Mouse (Mus musculus) embryonic fibroblast, embryonic 13.5 days (primary cell): Measurements from ENCODE around the gene Hyal6. TPM values are rescaled to one million over a fixed set of nuclear protein-coding genes. Genes with fewer than 3 reads are reported as not detected.

ENCODE experiments used
- H3K27ac ChIP-seq: 2 replicates; pipeline ENCODE4 v1.5.1; 2012; ENCODE audit warnings: low read length, control low read depth, inconsistent platforms; ENCODE audit not compliant: insufficient read depth
- H3K4me1 ChIP-seq: 2 replicates; pipeline ENCODE4 v1.6.1; 2011; ENCODE audit warnings: low read length; ENCODE audit not compliant: control insufficient read depth, insufficient read depth
- H3K4me3 ChIP-seq: 2 replicates; pipeline ENCODE4 v1.5.1; 2011; ENCODE audit warnings: mild to moderate bottlenecking, control low read depth, low read length; ENCODE audit not compliant: insufficient read depth
- CTCF ChIP-seq: IDR thresholded peaks from 2 replicates; pipeline ENCODE4 v1.5.1; 2011; ENCODE audit warnings: mild to moderate bottlenecking, control low read depth, low read length, moderate library complexity, borderline replicate concordance; ENCODE audit not compliant: insufficient read depth
- POLR2A ChIP-seq: IDR thresholded peaks from 2 replicates; pipeline ENCODE4 v1.6.1; 2011; ENCODE audit warnings: low read depth, mild to moderate bottlenecking, control low read depth, low read length, moderate library complexity
- polyA plus RNA-seq: library from polyadenylated mRNA; stranded (reverse); fragments of >200 nt; gene quantifications from 2 replicates; pipeline ENCODE4 v1.2.4, GENCODE M21; 2011; ENCODE audit warnings: low read depth; ENCODE audit not compliant: missing spikeins, insufficient read length

The Hyal6 gene
- not detected in 2 replicates for polyA plus RNA-seq

DNA sequence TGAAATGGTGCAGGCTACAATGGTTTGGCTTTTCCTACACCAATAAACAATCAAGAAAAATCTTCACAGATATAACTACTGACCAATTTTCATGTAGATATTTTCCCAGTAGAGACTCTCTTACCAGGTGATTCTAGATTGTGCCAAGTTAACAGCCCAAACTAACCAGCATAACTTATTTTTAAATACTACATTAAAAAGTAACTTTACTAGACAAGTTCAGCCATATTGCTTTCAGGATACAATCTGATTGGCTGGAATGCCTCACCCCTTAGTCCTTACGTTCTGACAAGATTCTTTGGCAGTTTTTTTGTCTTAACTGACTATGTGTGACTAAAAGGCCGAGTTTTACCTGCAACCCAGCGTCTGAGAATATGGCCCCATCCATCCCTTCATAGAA is at the start of gene Hyal6:
Gene Hyal6 (plus strand): TSS at position 301 of the 400 bp plus-strand sequence.
- TF ChIP-seq POLR2A (no peak), CTCF (no peak)
- H3K4me1 ChIP-seq = no peaks in the 10 kb centered on the region
- no peak within 1 kb of the TSS for H3K27ac ChIP-seq
- no peak within 1 kb of the TSS for H3K4me3 ChIP-seq

DNA sequence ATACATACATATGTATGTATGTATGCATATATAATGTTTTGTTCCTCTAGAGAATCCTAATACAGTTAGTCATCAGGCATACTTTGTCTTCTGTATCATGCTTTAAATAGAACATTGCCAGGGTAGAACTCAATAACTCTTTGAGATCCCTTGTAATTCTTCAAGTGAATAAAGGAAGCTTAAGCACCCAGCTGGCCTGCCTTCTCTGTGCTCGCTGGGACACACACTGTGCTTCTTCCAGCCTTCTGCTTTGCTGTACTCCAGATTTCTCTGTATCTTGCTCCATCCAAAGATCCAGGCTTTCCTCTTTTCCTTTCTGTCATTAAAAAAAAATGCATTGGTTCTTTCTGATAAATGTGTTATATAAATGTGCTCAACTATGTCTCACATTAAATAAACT is 45.2 kb upstream of the Hyal6 start:
- Histone ChIP-seq H3K4me3 (no peak overlapping the region), H3K27ac (no peak overlapping the region), H3K4me1 (no peaks in the 10 kb centered on the region)
- TF ChIP-seq CTCF = no peak
- TF ChIP-seq POLR2A = no peak

DNA sequence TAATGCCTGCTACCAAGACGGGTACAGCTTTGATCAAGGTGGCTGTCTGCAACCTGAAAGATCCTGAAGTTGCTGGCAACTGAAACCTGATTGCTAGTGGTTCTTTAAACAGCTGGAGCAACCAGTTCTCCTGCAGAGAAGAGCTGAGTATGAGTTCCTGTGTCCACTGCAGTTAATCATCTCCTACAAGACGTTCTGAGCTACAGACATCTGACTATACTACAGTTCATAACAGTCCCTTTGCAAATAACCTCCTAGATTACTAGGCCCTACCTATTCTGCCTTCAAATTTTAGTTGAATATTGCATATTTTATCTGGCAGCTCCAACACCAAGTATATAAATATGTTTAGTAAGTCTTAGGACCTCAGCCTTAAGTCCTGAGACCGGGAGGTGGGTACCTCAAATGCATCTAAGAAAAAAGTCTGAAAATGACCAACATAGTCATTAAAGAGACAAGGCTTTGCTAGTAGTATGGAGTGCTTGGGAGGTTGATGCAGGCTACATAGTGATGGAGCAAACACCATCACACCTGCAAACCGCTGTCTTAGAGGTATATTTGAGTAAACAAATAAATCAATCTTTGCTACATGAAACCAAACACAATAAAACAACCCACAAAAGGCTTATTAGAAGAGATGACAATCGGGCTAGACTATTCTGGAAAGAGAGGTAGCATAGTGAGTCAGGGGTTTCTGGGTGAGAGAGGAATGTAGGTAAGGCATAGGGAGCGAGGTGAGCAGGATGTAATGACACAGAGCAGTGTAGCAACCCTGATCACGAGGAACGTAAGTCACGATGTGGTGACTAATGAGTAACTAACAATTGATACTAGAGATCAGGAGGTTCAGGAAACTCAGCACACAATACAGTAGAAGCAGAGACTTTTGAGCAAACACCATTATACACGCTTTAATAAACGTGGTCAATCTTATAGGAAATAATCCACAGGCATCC is 38.3 kb upstream of the Hyal6 start:
- Histone ChIP-seq H3K4me3 (no peak overlapping the region), H3K27ac (no peak overlapping the region)
- TF ChIP-seq CTCF = no peak
- TF ChIP-seq POLR2A = no peak

DNA sequence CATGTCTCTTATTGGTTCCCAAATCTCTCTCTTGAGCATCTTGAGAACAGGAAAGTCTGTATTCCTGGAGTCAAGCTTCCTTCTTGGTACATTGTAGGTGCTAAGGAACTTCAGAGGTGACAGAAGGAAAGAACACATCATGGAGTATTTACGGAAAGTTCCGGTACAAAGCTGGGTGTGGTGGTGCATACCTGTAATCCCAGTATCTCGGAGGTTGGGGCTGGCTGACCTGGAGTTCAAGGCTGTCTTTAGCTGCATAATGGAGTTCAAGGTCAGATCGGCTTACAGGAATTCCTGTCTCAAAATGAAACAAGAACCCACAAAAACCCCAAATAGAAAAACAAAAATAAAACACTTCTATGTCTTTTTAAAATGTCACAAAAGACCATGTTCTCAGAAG is 36.9 kb upstream of the Hyal6 start:
- Histone ChIP-seq H3K4me1 (no peaks in the 10 kb centered on the region), H3K4me3 (no peak overlapping the region), H3K27ac (no peak overlapping the region)
- no peak for TF ChIP-seq CTCF
- TF ChIP-seq POLR2A = no peak

More for the DNA sequence above, 38.3 kb upstream of the Hyal6 start:
- no peaks in the 10 kb centered on the region for H3K4me1 ChIP-seq

DNA sequence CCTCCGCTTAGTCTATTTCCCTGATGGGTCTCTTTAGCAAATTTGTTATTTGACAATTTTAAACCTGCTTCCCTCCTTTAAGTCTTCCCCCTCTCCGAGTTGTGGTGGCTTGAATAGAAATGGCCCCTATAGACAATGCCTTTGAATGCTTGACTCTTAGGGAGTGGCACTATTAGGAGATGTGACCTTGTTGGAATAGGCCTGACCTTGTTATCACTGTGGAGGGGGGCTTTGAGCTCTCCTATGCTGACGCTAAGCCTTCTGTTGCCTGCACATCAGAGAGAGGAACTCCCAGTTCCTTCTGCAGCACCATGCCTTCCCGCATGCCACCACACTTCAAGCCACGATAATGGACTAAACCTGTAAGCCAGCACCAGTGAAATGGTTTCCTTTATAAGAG is 35.8 kb upstream of the Hyal6 start:
- H3K4me3 ChIP-seq = no peak overlapping the region
- H3K4me1 ChIP-seq = no peaks in the 10 kb centered on the region
- no peak for TF ChIP-seq CTCF
- H3K27ac ChIP-seq = no peak overlapping the region

DNA sequence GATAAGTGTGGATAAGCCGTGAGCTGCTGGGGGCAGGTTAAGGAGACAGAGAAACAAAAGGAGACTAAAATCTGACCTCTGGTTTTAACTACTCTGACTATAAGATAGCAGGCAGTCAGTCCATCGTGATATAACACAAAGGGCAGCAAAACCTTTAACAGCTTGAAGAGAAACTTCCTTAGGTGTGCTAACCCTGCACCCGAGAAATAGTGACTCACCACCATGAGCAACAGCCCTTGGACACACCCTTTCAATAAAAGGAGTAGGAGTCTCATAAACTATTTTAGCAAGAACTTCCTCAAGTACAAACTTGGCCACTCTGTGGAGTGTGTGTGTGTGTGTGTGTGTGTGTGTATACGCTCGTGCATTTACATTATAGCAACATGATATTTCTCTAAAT is 26.0 kb upstream of the Hyal6 start:
- Histone ChIP-seq H3K4me3 (no peak overlapping the region), H3K4me1 (no peaks in the 10 kb centered on the region), H3K27ac (no peak overlapping the region)
- TF ChIP-seq POLR2A = no peak

DNA sequence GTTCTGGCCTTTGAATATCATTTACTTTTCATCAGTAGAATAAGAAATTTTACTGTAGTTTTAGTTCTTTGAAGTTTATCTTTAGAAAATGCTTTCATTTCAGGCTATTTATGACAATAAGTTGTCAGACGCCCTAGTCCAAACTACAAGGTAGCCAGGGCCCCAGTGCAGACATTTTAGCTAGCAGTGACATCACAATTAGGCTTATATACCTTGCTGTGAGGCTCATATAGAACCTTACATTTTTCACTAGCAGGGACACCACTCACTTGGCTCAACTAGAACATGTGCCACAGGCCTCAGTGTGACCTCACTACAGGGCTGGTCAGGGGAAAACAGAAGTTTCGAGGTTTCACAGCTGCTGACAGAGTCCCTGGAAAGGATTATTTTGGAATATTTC is 25.5 kb upstream of the Hyal6 start:
- no peak overlapping the region for H3K27ac ChIP-seq
- no peaks in the 10 kb centered on the region for H3K4me1 ChIP-seq
- H3K4me3 ChIP-seq = no peak overlapping the region
- no peak for TF ChIP-seq POLR2A
- TF ChIP-seq CTCF = no peak

DNA sequence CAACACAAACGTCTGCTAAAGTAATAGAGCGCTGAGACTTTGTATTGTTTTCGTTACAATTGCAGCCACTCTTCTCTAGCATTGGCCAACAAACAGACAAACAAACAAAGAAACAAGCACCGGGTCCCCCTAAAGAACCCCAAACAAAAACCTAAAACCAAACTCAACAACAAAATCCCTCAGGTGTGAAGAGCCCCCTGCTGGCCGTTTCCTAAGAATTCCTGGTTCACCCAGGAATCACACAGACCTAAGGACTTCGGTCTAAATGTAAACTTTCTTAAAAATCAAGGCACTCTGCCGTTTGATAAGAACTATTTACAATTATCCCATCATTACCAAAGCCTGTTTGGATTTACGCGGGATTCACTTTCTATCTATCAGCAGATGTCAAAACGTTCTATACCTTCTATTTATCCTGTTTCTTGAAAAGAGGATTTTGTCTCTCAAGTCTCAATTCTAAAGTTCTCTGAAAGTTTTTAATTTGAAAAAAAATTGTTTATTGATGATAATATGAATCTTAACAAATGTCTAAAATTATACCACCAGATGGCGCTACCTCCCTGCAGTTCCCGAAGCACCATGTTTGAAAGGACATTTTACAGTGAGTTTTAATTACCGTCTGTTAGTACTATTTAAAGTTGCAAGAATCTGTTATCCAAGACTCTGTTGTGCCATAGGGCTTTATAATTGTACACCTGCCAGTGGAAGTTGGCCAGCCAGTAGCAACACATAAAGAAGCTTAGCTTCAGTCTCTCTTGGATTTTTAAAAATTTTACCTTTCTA is 11.5 kb upstream of the Hyal6 start:
- TF ChIP-seq CTCF (0 out of 2 replicates have a peak, but pooled peaks have one; percentile 1), POLR2A (no peak)
- Histone ChIP-seq H3K4me1 (no peaks in the 10 kb centered on the region), H3K4me3 (no peak overlapping the region), H3K27ac (no peak overlapping the region)

DNA sequence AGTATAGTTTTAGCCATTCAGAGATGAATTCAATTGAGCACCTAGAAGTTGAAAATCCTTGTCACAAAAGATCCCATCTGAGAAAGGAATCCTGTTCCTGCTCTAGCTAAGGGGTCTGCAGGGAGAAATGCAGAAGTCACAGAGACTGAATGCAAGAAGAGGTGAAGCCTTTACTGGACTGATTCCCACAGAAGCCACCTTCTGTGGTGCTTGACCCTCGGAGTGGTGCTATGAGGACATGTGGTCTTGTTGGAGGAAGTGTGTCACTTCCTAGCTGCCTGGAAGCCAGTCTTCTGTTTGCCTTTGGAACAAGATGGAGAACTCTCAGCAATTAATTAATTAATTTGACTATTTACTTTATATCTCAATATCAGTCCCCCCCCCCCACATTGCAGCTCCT is 4.9 kb upstream of the Hyal6 start:
- TF ChIP-seq CTCF (no peak), POLR2A (no peak)
- H3K27ac ChIP-seq = no peak overlapping the region
- no peaks in the 10 kb centered on the region for H3K4me1 ChIP-seq
- no peak overlapping the region for H3K4me3 ChIP-seq

DNA sequence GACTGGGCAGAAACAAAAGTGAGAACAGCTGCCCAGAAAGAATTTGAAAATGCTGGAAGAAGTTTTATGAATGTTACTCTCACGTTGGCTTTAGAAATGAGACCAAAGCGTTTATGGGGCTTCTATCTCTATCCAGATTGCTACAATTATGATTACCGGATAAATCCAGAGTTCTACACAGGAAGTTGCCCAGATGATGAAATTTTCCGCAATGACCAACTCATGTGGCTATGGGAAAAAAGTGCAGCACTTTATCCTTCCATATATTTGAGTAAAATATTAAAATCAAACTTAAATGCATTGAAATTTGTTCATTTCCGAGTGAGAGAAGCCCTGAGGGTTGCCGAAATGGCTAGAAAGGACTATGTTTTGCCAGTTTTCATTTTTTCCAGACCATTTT is 1.5 kb downstream of the Hyal6 start:
- Histone ChIP-seq H3K27ac (no peak overlapping the region), H3K4me3 (no peak overlapping the region)
- TF ChIP-seq CTCF = no peak
- no peak for TF ChIP-seq POLR2A

More for the DNA sequence above, 1.5 kb downstream of the Hyal6 start:
- H3K4me1 ChIP-seq = no peaks in the 10 kb centered on the region
